Mouse (Mus musculus) forebrain, embryonic 16.5 days (tissue): ENCODE data around the gene Fstl4. TPM values are rescaled to one million over a fixed set of nuclear protein-coding genes. Genes with fewer than 3 reads are reported as not detected.
A peak's percentile ranks its signal among the peaks of the same experiment; 100 is the strongest.

Experiments used
- ATAC-seq: fragments of 200-750 bp; cut with Nextera tagmentation; 2 replicates; pipeline ENCODE4 v1.8.0; 2017; ENCODE audit warnings: mild to moderate bottlenecking, moderate library complexity
- H3K27ac ChIP-seq: fragments of 300-500 bp; sonication (generic); 2 replicates; pipeline ENCODE4 v1.5.1; 2014; ENCODE audit warnings: low read length, control low read depth
- H3K27me3 ChIP-seq: fragments of 300-500 bp; sonication (generic); replicated peaks from 2 replicates; pipeline ENCODE4 v1.6.1; 2014; ENCODE audit warnings: low read length; ENCODE audit not compliant: control insufficient read depth, insufficient read depth
- H3K36me3 ChIP-seq: fragments of 300-500 bp; sonication (generic); 2 replicates; pipeline ENCODE4 v1.6.1; 2014; ENCODE audit not compliant: control insufficient read depth, insufficient read depth
- H3K4me1 ChIP-seq: fragments of 300-500 bp; sonication (generic); replicated peaks from 2 replicates; pipeline ENCODE4 v1.6.1; 2014; ENCODE audit warnings: low read length; ENCODE audit not compliant: control insufficient read depth, insufficient read depth
- H3K4me2 ChIP-seq: fragments of 300-500 bp; sonication (generic); 2 replicates; pipeline ENCODE4 v1.6.1; 2014; ENCODE audit warnings: mild to moderate bottlenecking, low read length, control low read depth
- H3K4me3 ChIP-seq: fragments of 300-500 bp; sonication (generic); replicated peaks from 2 replicates; pipeline ENCODE4 v1.5.1; 2014; ENCODE audit warnings: mild to moderate bottlenecking, low read length, control low read depth
- H3K9ac ChIP-seq: fragments of 300-500 bp; sonication (generic); replicated peaks from 2 replicates; pipeline ENCODE4 v1.6.1; 2014; ENCODE audit warnings: low read depth, low read length, control low read depth
- H3K9me3 ChIP-seq: fragments of 300-500 bp; sonication (generic); 2 replicates; pipeline ENCODE4 v1.6.1; 2016; ENCODE audit warnings: low read length; ENCODE audit not compliant: control insufficient read depth
- WGBS: fragments of 180-500 bp; shearing (Covaris S2); extraction: QIAGEN DNeasy Blood & Tissue Kit; methylation state at CpG from one replicate; pipeline ENCODE4 v1.1.7; 2014; 5-methylcytosine and 5-hydroxymethylcytosine counted together
- polyA plus RNA-seq: library from polyadenylated mRNA; unstranded; fragments of >200 nt; fragmentation: Nextera tagmentation; extraction: Ambion mirVana; gene quantifications from 2 replicates; pipeline ENCODE4 v1.2.1, GENCODE M21; 2015

The Fstl4 gene
- polyA plus RNA-seq, 1 experiment from 2014 or later, result 6.4 TPM

- Histone ChIP-seq H3K4me3 (no peak overlapping the region), H3K4me1 (no peaks in the 10 kb centered on the region), H3K27me3 (no peaks in the 10 kb centered on the region), H3K36me3 (no peaks in the 10 kb centered on the region), H3K27ac (no peak overlapping the region), H3K9ac (no peak overlapping the region), H3K4me2 (no peak overlapping the region), H3K9me3 (no peaks in the 10 kb centered on the region)
- 88% methylated on average over 7 of the region's 7 CpGs for whole genome bisulfite sequencing
- ATAC-seq, result no peak
These were observed 252.1 kb downstream of the Fstl4 start for GRCm38 (mm10) chr11:53016358-53017021.

- no peak overlapping the region for H3K4me3 ChIP-seq
- no peaks in the 10 kb centered on the region for H3K36me3 ChIP-seq
- no peaks in the 10 kb centered on the region for H3K27me3 ChIP-seq
- H3K9ac ChIP-seq, result no peak overlapping the region
- no peak for ATAC-seq
- no peaks in the 10 kb centered on the region for H3K4me1 ChIP-seq
- H3K4me2 ChIP-seq, result no peak overlapping the region
- no peak overlapping the region for H3K27ac ChIP-seq
- H3K9me3 ChIP-seq, result no peaks in the 10 kb centered on the region
- WGBS, result 94% methylated on average over 3 of the region's 3 CpGs
These were observed 255.1 kb downstream of the Fstl4 start for GRCm38 (mm10) chr11:53019509-53019908.

- 74% methylated on average over 6 of the region's 6 CpGs for WGBS
- no peak overlapping the region for H3K4me3 ChIP-seq
These were observed 260.0 kb downstream of the Fstl4 start for GRCm38 (mm10) chr11:53024403-53024802.

GRCm38 (mm10) chr11:53025686-53026085 is 261.3 kb downstream of the Fstl4 start:
- Histone ChIP-seq H3K36me3 (no peaks in the 10 kb centered on the region), H3K9me3 (no peaks in the 10 kb centered on the region), H3K27ac (no peak overlapping the region), H3K4me1 (no peaks in the 10 kb centered on the region), H3K27me3 (no peaks in the 10 kb centered on the region), H3K9ac (no peak overlapping the region), H3K4me3 (no peak overlapping the region), H3K4me2 (no peak overlapping the region)
- 97% methylated on average over 6 of the region's 6 CpGs for WGBS
- ATAC-seq, result no peak

More at GRCm38 (mm10) chr11:53024403-53024802, 260.0 kb downstream of the Fstl4 start:
- no peaks in the 10 kb centered on the region for H3K27me3 ChIP-seq
- H3K4me2 ChIP-seq, result no peak overlapping the region
- no peak overlapping the region for H3K9ac ChIP-seq
- H3K9me3 ChIP-seq, result no peaks in the 10 kb centered on the region
- no peak for ATAC-seq
- no peaks in the 10 kb centered on the region for H3K4me1 ChIP-seq
- H3K36me3 ChIP-seq, result no peaks in the 10 kb centered on the region
- H3K27ac ChIP-seq, result no peak overlapping the region

GRCm38 (mm10) chr11:53028421-53029168 is 264.2 kb downstream of the Fstl4 start:
- no peak for ATAC-seq
- Histone ChIP-seq H3K9me3 (no peaks in the 10 kb centered on the region), H3K4me3 (no peak overlapping the region), H3K4me1 (no peaks in the 10 kb centered on the region), H3K36me3 (no peaks in the 10 kb centered on the region), H3K4me2 (no peak overlapping the region), H3K27ac (no peak overlapping the region), H3K9ac (no peak overlapping the region), H3K27me3 (no peaks in the 10 kb centered on the region)
- WGBS, result 81% methylated on average over 7 of the region's 7 CpGs

- H3K4me2 ChIP-seq, result no peak overlapping the region
- WGBS, result 92% methylated on average over 4 of the region's 4 CpGs
- no peaks in the 10 kb centered on the region for H3K36me3 ChIP-seq
- no peak overlapping the region for H3K27ac ChIP-seq
- H3K9me3 ChIP-seq, result no peaks in the 10 kb centered on the region
- H3K4me3 ChIP-seq, result no peak overlapping the region
- peaks cover 4% of the 10 kb centered on the region; the same call in 1 of the 2 replicates for H3K4me1 ChIP-seq
- H3K9ac ChIP-seq, result no peak overlapping the region
- no peak for ATAC-seq
- H3K27me3 ChIP-seq, result no peaks in the 10 kb centered on the region
These were observed 267.3 kb downstream of the Fstl4 start for GRCm38 (mm10) chr11:53031777-53032176.

GRCm38 (mm10) chr11:53032336-53032735 is 267.9 kb downstream of the Fstl4 start:
- Histone ChIP-seq H3K27me3 (no peaks in the 10 kb centered on the region), H3K4me3 (no peak overlapping the region), H3K27ac (no peak overlapping the region), H3K9ac (no peak overlapping the region), H3K9me3 (no peaks in the 10 kb centered on the region), H3K36me3 (no peaks in the 10 kb centered on the region), H3K4me1 (peaks cover 4% of the 10 kb centered on the region; the same call in 1 of the 2 replicates), H3K4me2 (no peak overlapping the region)
- WGBS, result 25% methylated on average over 4 of the region's 4 CpGs
- 0 out of 2 replicates have a peak, but pooled peaks have one; percentile 49 for ATAC-seq

GRCm38 (mm10) chr11:53035414-53035813 is 271.0 kb downstream of the Fstl4 start:
- WGBS, result 61% methylated on average over 7 of the region's 7 CpGs
- Histone ChIP-seq H3K9me3 (no peaks in the 10 kb centered on the region), H3K27ac (no peak overlapping the region), H3K4me3 (no peak overlapping the region), H3K4me1 (peaks cover 4% of the 10 kb centered on the region; the same call in 1 of the 2 replicates), H3K36me3 (no peaks in the 10 kb centered on the region), H3K27me3 (no peaks in the 10 kb centered on the region), H3K9ac (no peak overlapping the region), H3K4me2 (no peak overlapping the region)
- no peak for ATAC-seq

- H3K9ac ChIP-seq, result no peak overlapping the region
- no peaks in the 10 kb centered on the region for H3K27me3 ChIP-seq
- no peaks in the 10 kb centered on the region for H3K9me3 ChIP-seq
- H3K4me3 ChIP-seq, result no peak overlapping the region
- no peak overlapping the region for H3K27ac ChIP-seq
- no peak overlapping the region for H3K4me2 ChIP-seq
- no peaks in the 10 kb centered on the region for H3K36me3 ChIP-seq
- H3K4me1 ChIP-seq, result no peaks in the 10 kb centered on the region
- ATAC-seq, result no peak
- WGBS, result 23% methylated on average over 6 of the region's 6 CpGs
These were observed 282.4 kb downstream of the Fstl4 start for GRCm38 (mm10) chr11:53046850-53047249.
